Mouse (Mus musculus) splenic B cell, adult 2 months (primary cell): ENCODE results near the gene Rbbp6.
A peak's percentile ranks its signal among the peaks of the same experiment; 100 is the strongest.

Experiments used
- DNase-seq: peaks from one replicate; pipeline ENCODE4 v3.0.0-alpha.2; 2011; ENCODE audit warnings: low read depth, low spot score
- H3K27me3 ChIP-seq: 2 replicates; pipeline ENCODE4 v1.6.1; 2012; ENCODE audit warnings: mild to moderate bottlenecking, low read length, moderate library complexity, mixed read lengths; ENCODE audit not compliant: control insufficient read depth, poor library complexity, insufficient read depth, severe bottlenecking
- H3K36me3 ChIP-seq: 2 replicates; pipeline ENCODE4 v1.6.1; 2012; ENCODE audit warnings: mild to moderate bottlenecking, low read length, moderate library complexity, mixed read lengths; ENCODE audit not compliant: control insufficient read depth, poor library complexity, insufficient read depth, severe bottlenecking

The Rbbp6 gene

DNA sequence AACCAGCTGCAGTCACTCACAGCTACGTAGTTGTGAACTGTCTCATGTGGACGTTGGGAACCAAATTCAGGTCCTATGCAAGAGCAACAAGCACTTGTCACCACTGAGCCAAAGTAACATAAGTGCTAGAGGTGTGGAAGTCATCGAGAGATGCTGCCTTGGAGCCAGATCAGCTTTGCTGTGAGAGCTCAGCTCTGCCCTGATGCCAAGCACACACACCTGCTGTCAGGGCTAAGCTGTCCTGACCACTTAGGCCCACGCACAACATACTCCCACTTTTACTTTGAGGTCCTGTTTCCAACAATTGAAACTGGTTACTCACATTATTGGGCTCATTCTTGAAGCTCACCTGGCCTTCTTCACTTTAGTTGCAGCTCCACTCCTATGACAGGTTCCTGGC lies 37.7 kb downstream of the Rbbp6 start:
- no peak for DNase-seq
- no peaks in the 10 kb centered on the region for H3K27me3 ChIP-seq
- peaks cover 14% of the 10 kb centered on the region for H3K36me3 ChIP-seq

DNA sequence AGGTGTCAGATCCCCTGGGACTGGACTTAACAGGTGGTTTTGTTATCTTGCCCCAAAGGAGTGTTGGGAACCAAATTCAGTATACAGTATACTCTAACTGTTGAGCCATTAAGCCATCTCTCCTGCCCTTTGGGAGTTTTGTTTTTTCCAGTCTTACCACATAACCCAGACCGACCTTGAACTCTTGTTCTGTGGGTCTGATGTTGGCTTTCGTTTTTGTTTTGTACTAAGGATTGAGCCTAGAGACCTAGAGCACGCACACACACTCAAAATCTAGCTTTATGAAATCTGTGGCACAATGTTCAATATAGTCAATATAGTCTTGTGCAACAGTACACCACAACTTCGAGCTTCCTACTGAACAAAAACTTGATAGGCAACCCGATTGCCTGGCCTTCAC lies 39.0 kb downstream of the Rbbp6 start:
- peaks cover 11% of the 10 kb centered on the region for H3K36me3 ChIP-seq
- no peak for DNase-seq
- H3K27me3 ChIP-seq: no peaks in the 10 kb centered on the region

DNA sequence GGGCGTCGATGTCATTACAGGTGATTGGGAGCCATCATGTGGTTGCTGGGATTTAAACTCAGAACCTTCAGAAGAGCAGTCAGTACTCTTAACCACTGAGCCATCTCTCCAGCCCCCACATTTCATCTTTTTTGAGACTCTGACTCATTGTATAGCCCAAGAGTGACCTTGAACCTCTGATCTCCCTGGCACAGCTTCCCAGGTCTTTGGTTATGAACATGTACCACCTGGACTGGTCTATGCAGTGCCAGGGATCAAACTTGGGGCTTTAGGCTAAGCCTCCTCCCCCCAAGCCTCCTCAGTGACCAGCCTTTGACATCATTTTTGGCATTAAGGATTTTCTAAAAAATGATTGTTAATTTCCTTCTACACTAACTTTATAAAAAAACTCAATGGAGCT lies 40.8 kb downstream of the Rbbp6 start:
- no peaks in the 10 kb centered on the region for H3K27me3 ChIP-seq
- DNase-seq: no peak

DNA sequence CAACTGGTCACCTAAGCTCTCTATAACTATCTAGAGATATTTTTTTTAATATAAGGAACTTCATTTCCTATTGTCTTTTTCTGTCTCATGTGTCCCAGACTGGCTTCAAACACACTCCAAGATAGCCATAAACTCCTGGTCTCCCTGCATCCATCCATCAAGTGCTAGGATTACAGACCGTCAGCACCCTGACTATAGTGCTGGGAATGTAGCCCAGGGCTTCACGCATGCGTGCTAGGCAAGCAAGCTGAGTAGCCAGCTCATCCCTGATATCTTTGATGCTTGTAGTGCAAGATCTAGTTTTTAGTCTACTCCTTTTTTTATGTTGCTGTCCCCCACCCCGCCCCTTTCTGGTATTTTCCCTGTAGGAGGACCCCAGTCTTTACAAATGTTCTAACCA lies 42.3 kb downstream of the Rbbp6 start:
- no peaks in the 10 kb centered on the region for H3K27me3 ChIP-seq
- no peak for DNase-seq
- H3K36me3 ChIP-seq: 0 out of 2 replicates have a peak, but pooled peaks cover 1% of the 10 kb centered on the region

More for the DNA sequence above, 40.8 kb downstream of the Rbbp6 start:
- H3K36me3 ChIP-seq: peaks cover 7% of the 10 kb centered on the region

DNA sequence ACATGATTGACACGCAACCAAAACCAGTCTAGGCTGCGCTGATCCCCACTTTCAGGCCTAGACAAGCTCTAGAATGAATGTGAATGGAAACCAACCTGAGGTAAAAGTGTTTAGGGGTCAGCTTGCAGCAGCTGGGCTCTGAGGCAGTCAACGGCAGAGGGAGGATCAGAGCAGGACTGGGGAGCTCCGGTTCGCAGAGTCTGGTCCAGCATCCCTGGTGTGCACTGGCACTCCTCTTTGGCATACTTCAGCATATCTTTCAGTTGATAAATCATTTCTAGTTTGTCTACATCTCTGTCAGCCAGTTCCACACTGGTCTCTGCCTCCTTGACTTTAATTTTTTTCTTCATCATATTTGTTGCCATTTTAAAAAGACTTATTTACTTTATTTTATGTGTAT lies 48.0 kb downstream of the Rbbp6 start:
- no peak for DNase-seq
- Histone ChIP-seq H3K36me3 (no peaks in the 10 kb centered on the region), H3K27me3 (no peaks in the 10 kb centered on the region)

DNA sequence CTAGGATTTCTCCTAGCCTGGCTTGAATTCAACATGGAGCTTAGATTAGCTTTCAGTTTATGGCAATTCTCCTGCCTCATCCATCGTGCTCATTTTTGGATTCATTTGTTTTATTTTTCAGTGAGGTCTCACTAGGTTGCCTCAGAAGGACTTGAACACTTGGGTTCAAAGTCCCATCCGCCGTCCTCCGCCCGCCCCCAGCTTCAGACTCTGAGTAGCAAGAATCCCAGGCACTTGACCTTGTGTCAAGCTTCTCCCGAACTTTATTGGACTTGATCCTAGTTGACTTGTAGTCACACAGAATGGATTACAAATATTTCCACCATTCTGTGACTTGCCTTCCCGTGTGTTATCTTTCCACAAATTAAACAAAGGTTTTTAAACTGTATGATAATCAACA lies 49.2 kb downstream of the Rbbp6 start:
- no peak for DNase-seq
- Histone ChIP-seq H3K27me3 (no peaks in the 10 kb centered on the region), H3K36me3 (no peaks in the 10 kb centered on the region)

DNA sequence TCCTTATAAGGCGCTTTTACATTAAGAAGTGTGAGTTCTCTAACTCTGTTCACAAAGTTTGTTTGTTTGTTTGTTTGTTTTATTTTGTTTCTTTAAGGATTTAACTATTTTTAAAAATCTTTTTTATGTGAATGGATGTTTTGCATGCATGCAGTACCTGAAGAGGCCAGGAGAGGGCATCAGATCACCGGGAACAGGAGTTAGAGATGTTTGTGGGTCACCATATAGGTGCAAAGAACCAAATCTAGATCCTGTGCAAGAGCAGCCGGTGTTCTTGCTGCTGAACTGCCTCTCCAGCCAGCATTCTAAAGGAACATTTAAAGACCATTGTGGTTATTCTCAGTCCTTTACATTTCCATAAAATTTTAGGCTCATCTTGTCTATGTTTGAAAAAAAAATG lies 52.1 kb downstream of the Rbbp6 start:
- H3K27me3 ChIP-seq: no peaks in the 10 kb centered on the region
- H3K36me3 ChIP-seq: no peaks in the 10 kb centered on the region
- peak; percentile 67 for DNase-seq

DNA sequence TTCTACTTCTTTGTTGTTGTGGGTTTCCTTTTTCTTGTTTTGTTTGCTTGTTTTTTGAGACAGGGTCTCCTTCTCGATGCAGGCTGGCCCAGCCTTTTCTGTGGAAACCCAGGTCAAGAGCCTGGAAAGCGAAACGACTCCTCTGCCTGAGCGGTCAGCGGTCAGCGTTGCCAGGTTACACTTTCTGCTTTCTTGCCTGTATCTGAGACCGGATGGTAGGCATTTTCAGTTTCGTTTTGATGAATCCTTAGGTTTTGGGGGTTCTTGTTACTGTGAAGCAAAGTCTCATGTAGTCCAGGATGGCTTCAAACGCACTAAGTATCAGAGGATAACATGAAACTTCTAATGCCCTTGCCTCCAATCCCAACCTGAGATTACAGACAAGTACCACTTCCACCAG lies 59.6 kb downstream of the Rbbp6 start:
- Histone ChIP-seq H3K27me3 (no peaks in the 10 kb centered on the region), H3K36me3 (no peaks in the 10 kb centered on the region)
- DNase-seq: peak; percentile 31

DNA sequence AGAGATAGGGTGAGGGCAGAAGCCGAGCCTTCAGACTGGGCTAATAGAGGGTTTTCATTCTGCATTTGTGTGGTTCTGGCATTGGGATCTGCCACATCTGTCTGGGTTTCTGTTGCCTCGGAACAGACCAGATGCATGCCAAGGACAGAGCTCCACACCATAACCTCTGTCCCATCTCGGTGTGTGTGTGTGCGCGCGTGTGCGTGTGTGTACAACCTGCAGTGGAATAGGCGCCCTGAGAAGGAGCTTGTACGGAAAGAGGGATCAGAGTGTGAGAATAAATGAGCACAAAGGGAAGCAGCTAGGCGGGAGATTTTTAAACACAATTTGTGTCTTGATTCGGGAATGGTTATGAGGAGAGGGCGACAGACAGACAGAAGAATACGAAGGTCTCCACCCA lies 64.8 kb downstream of the Rbbp6 start:
- Histone ChIP-seq H3K36me3 (no peaks in the 10 kb centered on the region), H3K27me3 (no peaks in the 10 kb centered on the region)
- no peak for DNase-seq

DNA sequence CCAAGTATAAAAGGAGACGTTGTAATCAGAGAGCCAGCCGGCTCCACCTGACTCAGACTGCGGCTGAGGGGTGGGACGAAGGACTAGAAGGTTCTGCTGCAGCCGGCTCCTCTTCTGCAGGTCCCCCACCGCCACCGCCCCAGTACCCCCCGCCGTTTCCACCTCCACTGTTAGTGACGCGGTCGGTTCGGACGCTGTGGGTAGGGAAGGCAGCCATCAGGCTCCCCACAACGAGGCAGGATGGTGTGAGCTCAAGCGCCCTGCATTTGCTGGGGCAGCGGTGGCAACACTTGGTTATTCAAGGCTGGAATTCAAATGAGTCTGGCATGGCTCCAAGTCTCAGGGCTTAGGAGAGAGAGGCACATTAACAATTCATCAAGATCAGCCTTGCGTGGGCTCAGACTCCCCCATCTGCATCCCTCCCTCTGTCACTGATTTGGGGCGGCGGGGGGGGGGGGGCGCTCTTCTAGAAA lies 65.3 kb downstream of the Rbbp6 start:
- peak; percentile 70 for DNase-seq
- Histone ChIP-seq H3K27me3 (no peaks in the 10 kb centered on the region), H3K36me3 (no peaks in the 10 kb centered on the region)

DNA sequence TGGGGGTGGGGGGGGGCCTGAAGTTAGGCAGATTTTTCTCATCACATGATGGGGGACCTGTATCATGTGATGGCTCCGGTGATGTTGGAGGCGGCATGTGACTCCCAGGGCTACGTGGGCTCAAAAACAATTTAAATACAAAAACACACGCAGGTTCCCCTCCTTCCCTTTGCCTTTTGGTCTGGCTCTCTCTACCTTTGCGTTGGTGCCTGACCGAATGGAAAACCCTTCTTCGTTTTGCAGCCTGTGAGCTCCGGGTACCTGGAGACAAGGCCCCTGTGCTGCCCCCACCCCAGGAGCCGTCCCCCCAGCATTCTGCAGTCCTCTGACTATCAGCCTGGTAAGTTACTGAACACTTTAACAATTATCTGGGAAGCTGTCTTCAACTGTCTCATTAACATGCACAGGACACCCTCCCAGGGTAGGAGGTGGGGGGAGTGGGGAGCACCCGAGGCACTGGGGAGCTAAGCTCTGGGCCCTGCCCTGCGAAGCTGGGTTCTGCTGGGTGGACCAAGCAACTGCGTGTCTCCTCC lies 65.8 kb downstream of the Rbbp6 start:
- no peaks in the 10 kb centered on the region for H3K27me3 ChIP-seq
- H3K36me3 ChIP-seq: no peaks in the 10 kb centered on the region
- DNase-seq: peak; percentile 63

DNA sequence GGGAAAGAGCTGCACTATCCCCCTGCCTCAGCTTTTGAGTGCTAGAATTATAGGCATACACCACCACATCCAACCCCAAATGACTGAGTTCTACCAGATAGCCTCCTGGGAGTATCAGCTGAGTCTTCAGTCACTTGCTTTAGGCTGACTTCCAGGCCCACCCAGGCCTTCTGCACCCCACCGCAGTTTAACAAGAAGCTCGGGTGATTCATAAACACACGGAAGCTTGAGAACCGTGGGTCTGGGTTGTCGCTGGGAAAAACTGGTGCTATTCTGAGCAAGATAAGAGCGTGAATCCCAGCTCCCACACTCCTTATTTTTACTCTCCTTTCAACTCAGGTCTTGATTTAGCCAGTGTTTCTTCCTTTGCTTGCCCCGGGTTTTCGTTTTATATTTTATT lies 69.8 kb downstream of the Rbbp6 start:
- no peak for DNase-seq
- Histone ChIP-seq H3K27me3 (no peaks in the 10 kb centered on the region), H3K36me3 (no peaks in the 10 kb centered on the region)

DNA sequence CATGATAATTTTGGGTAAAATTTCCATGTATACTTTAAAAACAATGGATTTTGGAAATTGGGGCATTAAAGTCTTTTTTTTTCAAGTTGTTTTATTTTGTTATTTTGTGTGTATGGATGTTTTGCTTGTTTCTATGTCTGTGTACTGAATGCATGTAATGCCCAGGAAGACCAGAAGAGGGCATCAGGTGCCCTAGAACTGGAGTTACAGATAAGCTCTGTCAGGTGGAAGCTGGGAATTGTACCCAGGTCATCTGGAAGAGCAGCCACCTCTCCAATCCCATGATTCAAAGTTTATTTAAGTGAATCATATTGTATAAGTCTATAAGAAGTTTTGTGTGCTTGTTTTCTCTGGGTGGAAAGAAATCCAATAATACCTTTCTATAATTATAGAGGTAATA lies 73.8 kb downstream of the Rbbp6 start:
- Histone ChIP-seq H3K36me3 (no peaks in the 10 kb centered on the region), H3K27me3 (no peaks in the 10 kb centered on the region)
- peak; percentile 49 for DNase-seq

DNA sequence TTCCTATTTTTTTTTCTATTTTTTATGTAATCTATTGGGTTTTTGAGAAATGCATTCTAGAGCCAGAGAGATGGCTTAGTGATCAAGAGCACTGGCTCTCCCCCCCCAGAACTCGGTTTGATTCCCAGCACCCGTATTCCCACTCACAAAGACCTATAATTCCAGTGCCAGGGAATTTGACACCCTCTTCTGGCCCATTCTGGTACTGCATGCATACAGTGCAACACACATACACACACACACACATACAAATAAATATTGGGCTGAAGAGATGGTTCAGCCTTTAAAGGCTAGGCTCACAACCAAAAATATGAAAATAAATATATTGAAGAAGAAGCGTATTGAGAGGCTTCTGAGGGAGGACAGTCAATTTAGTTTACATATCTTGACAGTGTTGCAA lies 79.7 kb downstream of the Rbbp6 start:
- no peaks in the 10 kb centered on the region for H3K36me3 ChIP-seq
- H3K27me3 ChIP-seq: no peaks in the 10 kb centered on the region
- no peak for DNase-seq

DNA sequence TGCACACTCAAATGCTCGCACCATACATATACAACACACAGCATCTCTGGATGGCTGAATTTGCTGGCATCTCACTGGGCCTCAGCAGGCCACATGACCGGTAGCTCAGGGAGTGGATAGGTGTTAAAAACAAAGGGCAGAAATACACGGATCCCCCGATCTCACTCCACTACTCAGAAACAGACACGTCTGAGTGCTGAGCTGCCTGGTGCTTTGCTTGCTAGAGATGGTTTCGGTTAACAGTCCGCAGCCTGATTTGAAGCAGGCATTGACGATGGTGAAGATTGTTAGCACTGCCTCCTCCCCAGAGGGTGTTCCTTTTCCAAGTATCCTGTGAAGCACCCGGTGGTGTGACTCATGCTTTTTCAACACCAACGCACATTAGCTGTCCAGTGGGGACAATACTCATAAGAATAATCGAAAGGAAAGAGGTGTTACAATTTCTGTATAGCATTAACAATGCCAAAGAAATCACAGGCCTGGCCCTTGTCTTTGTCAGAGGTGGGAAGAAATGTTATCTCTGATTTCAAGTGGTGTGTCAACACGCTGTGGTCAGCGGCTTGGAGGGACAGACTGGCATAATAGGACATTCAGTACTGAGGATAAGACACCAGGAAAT lies 81.1 kb downstream of the Rbbp6 start:
- no peak for DNase-seq
- H3K36me3 ChIP-seq: no peaks in the 10 kb centered on the region
- H3K27me3 ChIP-seq: no peaks in the 10 kb centered on the region
